ENCODE assay signal across 20 mouse cellular contexts in genomic region chr13:113205346-113205745, GRCm38 (mm10). TPM values are rescaled to one million over a fixed set of nuclear protein-coding genes. Genes with fewer than 3 reads are reported as not detected.
DNase-seq lines count a peak whose midpoint lies in the region.
"Had no signal": no experiment of that assay in that cellular context is flagged by ENCODE, and none has a peak within 500 bp of the region (broad histone marks: within the 10 kb centered on the region; RNA-seq: fewer than 3 reads in every experiment).

No protein-coding gene starts in this region.

- DNase-seq in heart, adult 11 months: peak; percentile 81
- DNase-seq in heart, adult 8-10 months (ENCODE audit: low spot score): no peak
- DNase-seq in kidney, adult 8-10 months: peak; percentile 9 to 54
- DNase-seq in kidney, adult 18-20 months: no peak
- peak; percentile 41 for DNase-seq in kidney, postnatal 10 days
- DNase-seq in kidney, postnatal 36 days: peak; percentile 36 to 69
- DNase-seq in gastrocnemius, postnatal 14 days: no peak
- DNase-seq: adrenal gland, adult 8-10 months; adrenal gland, postnatal 25 days; cerebellum, adult 11-12 months; cerebellum, adult 8-10 months; cerebellum, postnatal 10 days; cerebellum, postnatal 36 days; embryo, embryonic 11 days; gastrocnemius, postnatal 10 days; heart, adult 18-20 months; heart, postnatal 14 days; heart, postnatal 4 days had no signal

- intact Hi-C loops in gastrocnemius, postnatal 14 days (cut with DNase I; ENCODE audit: low total_unique reads): no loop called here

RNA-seq across cellular contexts. Expression of gene Esm1, which starts 4.1 kb away (rescaled TPM):
- total RNA-seq in heart, adult 8-10 months (2022): 1 to 10 TPM in 1 of 4 experiments, under 1 TPM in 3; 0.44 to 1.3 (median 0.59) TPM
- 1 to 10 TPM; 1.6 to 3.7 TPM for total RNA-seq in gastrocnemius, postnatal 14 days (2021)
- total RNA-seq: ES-E14 had no signal

RNA-seq across cellular contexts. Expression of gene Gzmk, which starts 20.4 kb away (rescaled TPM):
- not detected for total RNA-seq in heart, adult 8-10 months (2022)
- total RNA-seq in gastrocnemius, postnatal 14 days (2021): not detected
- total RNA-seq: adrenal gland, postnatal 25 days; ES-E14; gastrocnemius, postnatal 10 days; gastrocnemius, postnatal 4 days; heart, adult 18-20 months; heart, postnatal 14 days; heart, postnatal 4 days had no signal

Comparison
In these comparisons a context has a peak if more than half of its experiments do, and no peak if none do; other contexts are left out.
1. DNase-seq: peak in heart, adult 11 months (single experiment), kidney, adult 8-10 months (2 of 2), kidney, postnatal 10 days (single experiment) and kidney, postnatal 36 days (2 of 2); none in heart, adult 8-10 months (single experiment), kidney, adult 18-20 months (single experiment) and gastrocnemius, postnatal 14 days (single experiment).